Mouse (Mus musculus): ENCODE results near the gene Nrxn2. TPM values are rescaled to one million over a fixed set of nuclear protein-coding genes. Genes with fewer than 3 reads are reported as not detected.

Gene Nrxn2
- 60.6 and 66.4 TPM in 2 replicates for polyA plus RNA-seq (2014; fragmentation: Nextera tagmentation; extraction: Ambion mirVana)

DNA sequence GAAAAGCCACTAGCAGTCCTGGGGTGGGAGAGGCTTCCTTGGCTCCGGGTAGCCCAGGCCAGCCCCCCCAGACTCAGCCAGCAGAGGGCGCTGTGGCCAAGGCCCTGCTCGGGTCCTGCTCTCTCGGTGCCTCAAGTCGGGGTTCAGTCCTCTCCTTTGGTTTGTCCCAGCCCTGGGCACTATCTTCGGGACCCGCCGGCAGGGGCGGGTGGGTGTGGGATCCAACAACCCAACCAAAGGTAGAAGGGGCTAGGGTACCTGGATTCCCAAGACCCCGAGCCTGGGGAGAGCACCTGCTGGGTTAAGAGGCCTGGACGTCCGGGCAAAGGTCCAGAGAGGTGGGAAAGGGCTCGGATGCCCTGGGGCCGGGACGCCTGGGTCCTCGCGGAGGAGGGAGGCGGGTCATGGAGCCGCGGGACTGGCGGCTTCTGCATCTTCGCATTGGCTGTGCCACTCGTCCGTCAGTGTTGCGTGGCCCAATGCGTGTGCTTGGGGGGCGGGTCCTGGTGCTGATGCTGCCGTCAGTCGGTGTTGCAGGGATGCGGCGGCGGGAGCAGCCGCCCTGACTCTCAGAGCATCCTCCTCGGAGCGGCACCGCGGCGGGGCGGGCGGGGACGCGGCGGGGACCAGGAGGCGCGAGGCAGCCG lies at the start of gene Nrxn2:
Gene Nrxn2 (plus strand): TSS at position 499 of the 647 bp plus-strand sequence.
- Histone ChIP-seq H3K9ac (peak within 1 kb of the TSS; percentile 80), H3K4me1 (replicated peaks; ENCODE audit: control insufficient read depth, insufficient read depth, low read length) (peaks cover 72% of the 10 kb centered on the region), H3K36me3 (replicated peaks; ENCODE audit: control insufficient read depth, insufficient read depth) (no peaks in the 10 kb centered on the region), H3K4me2 (replicated peaks) (peak within 1 kb of the TSS; percentile 71), H3K4me3 (replicated peaks; ENCODE audit: low read length) (peak within 1 kb of the TSS; percentile 47), H3K27ac (peak within 1 kb of the TSS; percentile 93), H3K27me3 (ENCODE audit: control insufficient read depth, insufficient read depth, low read length) (no peaks in the 10 kb centered on the region), H3K9me3 (ENCODE audit: control insufficient read depth, low read length) (no peaks in the 10 kb centered on the region)
- WGBS, result under 1% methylated on average over 40 of the region's 46 CpGs
- DNase-seq (ENCODE audit: low spot score) (peak; percentile 94), ATAC-seq (ENCODE audit: low FRiP score) (peak; percentile 93)

GRCm38 (mm10) chr19:6370175-6370574 lies 48.4 kb upstream of the Nrxn2 start:
- ATAC-seq (ENCODE audit: low FRiP score), result no peak
- Histone ChIP-seq H3K9me3 (ENCODE audit: control insufficient read depth, low read length) (no peaks in the 10 kb centered on the region), H3K4me1 (replicated peaks; ENCODE audit: control insufficient read depth, insufficient read depth, low read length) (peaks cover 6% of the 10 kb centered on the region), H3K4me2 (replicated peaks) (no peak overlapping the region), H3K36me3 (replicated peaks; ENCODE audit: control insufficient read depth, insufficient read depth) (peaks cover 99% of the 10 kb centered on the region), H3K4me3 (replicated peaks; ENCODE audit: low read length) (no peak overlapping the region), H3K9ac (no peak overlapping the region), H3K27ac (no peak overlapping the region), H3K27me3 (ENCODE audit: control insufficient read depth, insufficient read depth, low read length) (no peaks in the 10 kb centered on the region)
- no peak for DNase-seq (ENCODE audit: low spot score)
- 94% methylated on average over 2 of the region's 2 CpGs for WGBS

DNA sequence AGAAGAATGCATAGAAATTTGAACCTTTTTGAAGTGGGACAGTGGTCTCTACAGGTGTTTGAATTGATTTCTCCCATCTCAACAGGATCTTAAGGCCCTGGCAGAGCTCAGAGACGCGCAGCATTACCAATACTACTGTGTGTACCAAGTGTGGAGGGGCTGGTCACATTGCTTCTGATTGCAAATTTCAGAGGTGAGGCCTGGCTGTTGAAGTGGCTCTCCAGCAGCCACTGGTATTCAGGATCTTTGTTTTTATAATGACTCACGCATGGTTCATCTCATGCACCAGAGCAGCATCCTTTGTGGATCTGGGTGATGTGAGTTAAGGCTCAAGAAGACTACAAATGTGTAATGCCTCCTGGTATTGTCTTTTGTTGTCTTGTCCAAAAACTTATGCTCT lies 46.1 kb upstream of the Nrxn2 start:
- H3K4me2 ChIP-seq (replicated peaks), result no peak overlapping the region
- peaks cover 100% of the 10 kb centered on the region for H3K36me3 ChIP-seq (replicated peaks; ENCODE audit: control insufficient read depth, insufficient read depth)
- H3K9ac ChIP-seq, result no peak overlapping the region
- ATAC-seq (ENCODE audit: low FRiP score) (no peak), DNase-seq (ENCODE audit: low spot score) (no peak)
- no peak overlapping the region for H3K4me3 ChIP-seq (replicated peaks; ENCODE audit: low read length)
- WGBS, result 93% methylated on average over 3 of the region's 3 CpGs
- H3K4me1 ChIP-seq (replicated peaks; ENCODE audit: control insufficient read depth, insufficient read depth, low read length), result no peaks in the 10 kb centered on the region; the same call in 1 of the 2 replicates
- H3K9me3 ChIP-seq (ENCODE audit: control insufficient read depth, low read length), result no peaks in the 10 kb centered on the region
- H3K27me3 ChIP-seq (ENCODE audit: control insufficient read depth, insufficient read depth, low read length), result no peaks in the 10 kb centered on the region
- H3K27ac ChIP-seq, result no peak overlapping the region

- WGBS, result 68% methylated on average over 12 of the region's 12 CpGs
- peak; percentile 25; the same call in 1 of the 2 replicates for ATAC-seq (ENCODE audit: low FRiP score)
- no peaks in the 10 kb centered on the region for H3K9me3 ChIP-seq (ENCODE audit: control insufficient read depth, low read length)
Measured at GRCm38 (mm10) chr19:6373539-6374400, 44.8 kb upstream of the Nrxn2 start.

DNA sequence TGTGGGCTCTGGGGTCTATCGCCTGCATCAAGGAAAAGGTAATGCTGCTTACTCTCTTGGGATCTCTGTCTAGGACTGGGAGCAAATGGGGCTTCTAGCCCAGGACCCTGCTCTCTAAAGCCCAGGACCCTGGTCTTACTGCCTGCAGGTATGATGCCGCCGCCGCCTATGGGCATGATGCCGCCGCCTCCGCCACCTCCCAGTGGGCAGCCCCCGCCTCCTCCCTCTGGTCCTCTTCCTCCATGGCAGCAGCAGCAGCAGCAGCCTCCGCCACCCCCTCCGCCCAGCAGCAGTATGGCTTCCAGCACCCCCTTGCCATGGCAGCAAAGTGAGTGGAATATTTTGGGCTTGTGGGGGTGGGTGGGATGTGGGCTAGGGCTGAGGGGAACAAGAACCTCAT lies 44.0 kb upstream of the Nrxn2 start:
- DNase-seq (ENCODE audit: low spot score) (no peak), ATAC-seq (ENCODE audit: low FRiP score) (no peak)
- H3K9ac ChIP-seq, result no peak overlapping the region
- H3K36me3 ChIP-seq (replicated peaks; ENCODE audit: control insufficient read depth, insufficient read depth), result peaks cover 94% of the 10 kb centered on the region
- no peaks in the 10 kb centered on the region for H3K9me3 ChIP-seq (ENCODE audit: control insufficient read depth, low read length)
- no peaks in the 10 kb centered on the region; the same call in 1 of the 2 replicates for H3K4me1 ChIP-seq (replicated peaks; ENCODE audit: control insufficient read depth, insufficient read depth, low read length)
- H3K4me2 ChIP-seq (replicated peaks), result no peak overlapping the region
- H3K4me3 ChIP-seq (replicated peaks; ENCODE audit: low read length), result no peak overlapping the region
- no peaks in the 10 kb centered on the region for H3K27me3 ChIP-seq (ENCODE audit: control insufficient read depth, insufficient read depth, low read length)
- WGBS, result 95% methylated on average over 10 of the region's 10 CpGs
- H3K27ac ChIP-seq, result no peak overlapping the region

More at GRCm38 (mm10) chr19:6373539-6374400, 44.8 kb upstream of the Nrxn2 start:
- H3K4me3 ChIP-seq (replicated peaks; ENCODE audit: low read length), result no peak overlapping the region
- H3K4me1 ChIP-seq (replicated peaks; ENCODE audit: control insufficient read depth, insufficient read depth, low read length), result no peaks in the 10 kb centered on the region; the same call in 1 of the 2 replicates
- no peak overlapping the region for H3K9ac ChIP-seq
- H3K27ac ChIP-seq, result no peak overlapping the region
- DNase-seq (ENCODE audit: low spot score), result peak; percentile 77
- H3K4me2 ChIP-seq (replicated peaks), result no peak overlapping the region
- H3K27me3 ChIP-seq (ENCODE audit: control insufficient read depth, insufficient read depth, low read length), result no peaks in the 10 kb centered on the region
- peaks cover 100% of the 10 kb centered on the region for H3K36me3 ChIP-seq (replicated peaks; ENCODE audit: control insufficient read depth, insufficient read depth)

- no peak overlapping the region for H3K4me3 ChIP-seq (replicated peaks; ENCODE audit: low read length)
- 84% methylated on average over 42 of the region's 42 CpGs for WGBS
- no peaks in the 10 kb centered on the region for H3K9me3 ChIP-seq (ENCODE audit: control insufficient read depth, low read length)
- no peaks in the 10 kb centered on the region; the same call in 1 of the 2 replicates for H3K4me1 ChIP-seq (replicated peaks; ENCODE audit: control insufficient read depth, insufficient read depth, low read length)
- no peak overlapping the region for H3K4me2 ChIP-seq (replicated peaks)
- no peak overlapping the region for H3K27ac ChIP-seq
- DNase-seq (ENCODE audit: low spot score) (no peak), ATAC-seq (ENCODE audit: low FRiP score) (peak; percentile 24; the same call in 1 of the 2 replicates)
- H3K9ac ChIP-seq, result no peak overlapping the region
- peaks cover 88% of the 10 kb centered on the region for H3K36me3 ChIP-seq (replicated peaks; ENCODE audit: control insufficient read depth, insufficient read depth)
- H3K27me3 ChIP-seq (ENCODE audit: control insufficient read depth, insufficient read depth, low read length), result no peaks in the 10 kb centered on the region
Measured at GRCm38 (mm10) chr19:6375423-6376254, 42.9 kb upstream of the Nrxn2 start.

DNA sequence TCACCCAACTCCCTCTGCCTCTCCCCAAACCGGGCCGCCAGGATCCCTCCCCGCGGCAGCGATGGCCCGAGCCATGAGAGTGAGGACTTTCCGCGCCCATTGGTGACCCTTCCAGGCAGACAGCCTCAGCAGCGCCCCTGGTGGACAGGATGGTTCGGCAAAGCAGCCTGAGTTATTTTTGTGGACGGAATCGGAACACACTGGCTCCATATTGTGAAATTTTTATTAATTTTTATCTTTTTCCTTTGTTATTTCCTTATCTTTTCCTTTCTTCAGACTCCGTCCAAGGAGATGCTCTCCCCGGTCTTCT lies 42.3 kb upstream of the Nrxn2 start:
- DNase-seq (ENCODE audit: low spot score), result no peak
- 70% methylated on average over 14 of the region's 14 CpGs for WGBS
- no peaks in the 10 kb centered on the region for H3K9me3 ChIP-seq (ENCODE audit: control insufficient read depth, low read length)
- no peak overlapping the region for H3K9ac ChIP-seq
- H3K27ac ChIP-seq, result no peak overlapping the region
- no peak overlapping the region for H3K4me2 ChIP-seq (replicated peaks)
- H3K36me3 ChIP-seq (replicated peaks; ENCODE audit: control insufficient read depth, insufficient read depth), result peaks cover 84% of the 10 kb centered on the region
- H3K27me3 ChIP-seq (ENCODE audit: control insufficient read depth, insufficient read depth, low read length), result no peaks in the 10 kb centered on the region
- no peak for ATAC-seq (ENCODE audit: low FRiP score)
- H3K4me1 ChIP-seq (replicated peaks; ENCODE audit: control insufficient read depth, insufficient read depth, low read length), result no peaks in the 10 kb centered on the region; the same call in 1 of the 2 replicates
- H3K4me3 ChIP-seq (replicated peaks; ENCODE audit: low read length), result no peak overlapping the region

DNA sequence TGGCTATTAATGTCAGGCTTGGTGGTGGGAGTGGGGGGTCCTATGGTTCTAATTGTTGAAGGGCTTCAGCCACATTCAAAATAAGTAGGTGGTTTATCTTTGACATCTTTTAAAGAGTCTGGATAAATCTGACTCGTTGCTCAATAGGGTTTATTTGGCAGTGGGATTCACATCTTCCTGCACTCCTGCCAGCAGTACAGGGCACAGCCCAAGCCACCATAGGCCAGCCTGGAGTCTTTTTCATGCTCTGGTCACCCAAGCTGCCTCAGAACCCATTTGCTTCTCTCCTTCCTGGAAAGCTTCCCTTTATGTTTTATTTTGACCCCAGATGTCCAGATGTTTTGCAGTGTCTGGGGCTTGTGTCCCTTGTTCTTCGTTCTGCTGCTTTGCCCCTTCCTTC lies 41.9 kb upstream of the Nrxn2 start:
- Histone ChIP-seq H3K4me2 (replicated peaks) (no peak overlapping the region), H3K4me3 (replicated peaks; ENCODE audit: low read length) (no peak overlapping the region), H3K36me3 (replicated peaks; ENCODE audit: control insufficient read depth, insufficient read depth) (peaks cover 80% of the 10 kb centered on the region), H3K27ac (no peak overlapping the region), H3K9me3 (ENCODE audit: control insufficient read depth, low read length) (no peaks in the 10 kb centered on the region), H3K27me3 (ENCODE audit: control insufficient read depth, insufficient read depth, low read length) (no peaks in the 10 kb centered on the region), H3K9ac (no peak overlapping the region), H3K4me1 (replicated peaks; ENCODE audit: control insufficient read depth, insufficient read depth, low read length) (no peaks in the 10 kb centered on the region; the same call in 1 of the 2 replicates)
- DNase-seq (ENCODE audit: low spot score) (no peak), ATAC-seq (ENCODE audit: low FRiP score) (no peak)
- WGBS, result 87% methylated on average over 2 of the region's 2 CpGs
